Mouse (Mus musculus): ENCODE measurements around the gene Ppp1r18.

The Ppp1r18 gene

GRCm38 (mm10) chr17:35905587-35905986 is 40.2 kb downstream of the Ppp1r18 start:
- intact Hi-C loops (cut with DNase I): loop anchor here (5.0 kb wide), 1 partner anchor 33 kb away; no protein-coding TSS in a partner anchor

GRCm38 (mm10) chr17:35907609-35908008 is 42.2 kb downstream of the Ppp1r18 start:
- intact Hi-C loops (cut with DNase I): loop anchor here (5.0 kb wide), 1 partner anchor 35 kb away; no protein-coding TSS in a partner anchor

GRCm38 (mm10) chr17:35909186-35909918 is 44.0 kb downstream of the Ppp1r18 start:
- intact Hi-C loops (cut with DNase I): loop anchor here (5.0 kb wide), 1 partner anchor 37 kb away; no protein-coding TSS in a partner anchor

GRCm38 (mm10) chr17:35909919-35910369 is 44.6 kb downstream of the Ppp1r18 start, which contains the start of gene Atat1:
Gene Atat1, minus strand, starts transcription at chr17:35910075.
- intact Hi-C loops (cut with DNase I): loop anchor here (5.0 kb wide), 2 partner anchors 38 to 78 kb away; no protein-coding TSS in a partner anchor

GRCm38 (mm10) chr17:35914975-35915374 is 49.6 kb downstream of the Ppp1r18 start:
- intact Hi-C loops (cut with DNase I): loop anchor here (5.0 kb wide), 1 partner anchor 83 kb away; no protein-coding TSS in a partner anchor

GRCm38 (mm10) chr17:35915538-35916296 is 50.3 kb downstream of the Ppp1r18 start:
- intact Hi-C loops (cut with DNase I): no loop called here

GRCm38 (mm10) chr17:35916297-35917142 is 51.1 kb downstream of the Ppp1r18 start, which contains the start of the genes Mrps18b and Ppp1r10:
Gene Mrps18b, minus strand, starts transcription at chr17:35916389.
Gene Ppp1r10, plus strand, starts transcription at chr17:35916434.
- intact Hi-C loops (cut with DNase I): no loop called here

- intact Hi-C loops (cut with DNase I): no loop called here
Observed at GRCm38 (mm10) chr17:35917143-35917462, 51.7 kb downstream of the Ppp1r18 start.

- intact Hi-C loops (cut with DNase I): no loop called here
Observed at GRCm38 (mm10) chr17:35917463-35918251, 52.3 kb downstream of the Ppp1r18 start.

- intact Hi-C loops (cut with DNase I): no loop called here
Observed at GRCm38 (mm10) chr17:35918276-35919059, 53.1 kb downstream of the Ppp1r18 start.

- intact Hi-C loops (cut with DNase I): no loop called here
Observed at GRCm38 (mm10) chr17:35919060-35919715, 53.8 kb downstream of the Ppp1r18 start.

- intact Hi-C loops (cut with DNase I): loop anchor here (5.0 kb wide), 1 partner anchor 57 kb away; the partner anchor contains the start of gene Gnl1
Observed at GRCm38 (mm10) chr17:35919864-35920301, 54.5 kb downstream of the Ppp1r18 start.

- intact Hi-C loops (cut with DNase I): loop anchor here (5.0 kb wide), 1 partner anchor 57 kb away; the partner anchor contains the start of gene Gnl1
Observed at GRCm38 (mm10) chr17:35920384-35920783, 55.0 kb downstream of the Ppp1r18 start.

- intact Hi-C loops (cut with DNase I): loop anchor here (5.0 kb wide), 1 partner anchor 56 kb away; the partner anchor contains the start of gene Gnl1
Observed at GRCm38 (mm10) chr17:35920862-35921562, 55.6 kb downstream of the Ppp1r18 start.

GRCm38 (mm10) chr17:35921710-35922109 is 56.3 kb downstream of the Ppp1r18 start:
- intact Hi-C loops (cut with DNase I): loop anchor here (5.0 kb wide), 1 partner anchor 56 kb away; the partner anchor contains the start of gene Gnl1

GRCm38 (mm10) chr17:35922566-35922965 is 57.2 kb downstream of the Ppp1r18 start:
- intact Hi-C loops (cut with DNase I): loop anchor here (5.0 kb wide), 1 partner anchor 55 kb away; the partner anchor contains the start of gene Gnl1

GRCm38 (mm10) chr17:35923281-35923680 is 57.9 kb downstream of the Ppp1r18 start:
- intact Hi-C loops (cut with DNase I): loop anchor here (5.0 kb wide), 1 partner anchor 54 kb away; the partner anchor contains the start of gene Gnl1

Data from adrenal gland (tissue).